Mouse (Mus musculus): ENCODE data around the gene Thyn1.

The Thyn1 gene

GRCm38 (mm10) chr9:27030763-27031100, 31.2 kb downstream of the Thyn1 start:
- no peak for DNase-seq

DNA sequence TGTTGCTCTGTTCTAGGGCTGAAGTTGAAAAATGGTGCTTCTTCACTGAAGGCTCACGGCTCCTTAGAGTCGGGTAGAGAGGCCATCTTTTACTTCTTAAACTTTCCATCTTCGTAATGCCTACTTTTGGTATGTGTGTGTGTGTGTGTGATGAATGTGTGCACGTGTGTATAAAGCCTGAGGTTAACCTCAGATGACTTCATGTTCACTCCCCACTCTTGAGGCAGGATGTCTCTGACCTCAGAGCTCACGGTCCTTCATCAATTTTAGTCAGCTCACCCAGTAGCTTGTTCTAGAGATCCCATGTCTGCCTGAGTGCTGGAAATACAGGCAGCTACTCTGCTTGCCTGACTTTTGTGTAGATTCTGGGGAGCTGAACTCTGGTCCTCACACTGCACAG, 44.4 kb downstream of the Thyn1 start:
- DNase-seq = no peak

DNA sequence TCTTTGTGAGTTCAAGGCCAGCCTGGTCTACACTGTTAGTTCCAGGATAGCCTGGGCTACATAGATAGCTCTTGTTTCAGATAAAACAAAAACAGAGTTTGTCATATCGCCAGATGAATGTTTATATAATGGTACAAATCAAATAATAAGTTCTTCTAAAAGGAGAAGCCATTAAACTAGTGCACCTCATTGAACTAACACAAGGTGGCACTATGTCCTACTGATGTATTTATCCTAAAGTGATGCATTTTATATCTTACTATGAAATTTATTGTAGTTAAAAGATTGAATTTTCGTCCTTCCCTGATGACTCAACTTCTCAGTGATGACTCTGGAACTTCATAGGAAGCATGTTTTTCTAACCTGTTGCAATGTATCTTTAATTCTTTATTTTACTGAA, 50.0 kb downstream of the Thyn1 start:
- DNase-seq = no peak

All from kidney, postnatal 36 days (tissue).